Mouse (Mus musculus) midbrain, embryonic 10.5 days (tissue): Measurements from ENCODE around the gene Scnn1a. TPM values are rescaled to one million over a fixed set of nuclear protein-coding genes. Genes with fewer than 3 reads are reported as not detected.

Source experiments
- DNase-seq: peaks from one replicate; pipeline ENCODE4 v3.0.0-alpha.2; 2017; ENCODE audit warnings: low spot score
- H3K27ac ChIP-seq: fragments of 300-500 bp; sonication (generic); replicated peaks from 2 replicates; pipeline ENCODE4 v1.5.1; 2016; ENCODE audit warnings: mild to moderate bottlenecking
- H3K27me3 ChIP-seq: fragments of 300-500 bp; sonication (generic); 2 replicates; pipeline ENCODE4 v1.6.1; 2016; ENCODE audit warnings: low read depth, mild to moderate bottlenecking; ENCODE audit not compliant: poor library complexity, severe bottlenecking
- H3K36me3 ChIP-seq: fragments of 300-500 bp; sonication (generic); 2 replicates; pipeline ENCODE4 v1.6.1; 2016; ENCODE audit warnings: mild to moderate bottlenecking, moderate library complexity
- H3K4me1 ChIP-seq: fragments of 300-500 bp; sonication (generic); 2 replicates; pipeline ENCODE4 v1.6.1; 2016
- H3K4me3 ChIP-seq: fragments of 300-500 bp; sonication (generic); 2 replicates; pipeline ENCODE4 v1.5.1; 2016; ENCODE audit warnings: mild to moderate bottlenecking, moderate library complexity
- H3K9me3 ChIP-seq: fragments of 300-500 bp; sonication (generic); replicated peaks from 2 replicates; pipeline ENCODE4 v1.6.1; 2016; ENCODE audit warnings: mild to moderate bottlenecking
- WGBS: fragments of 180-500 bp; shearing (Covaris S2); methylation state at CpG from one replicate; pipeline ENCODE4 v1.1.7; 2016; 5-methylcytosine and 5-hydroxymethylcytosine counted together
- polyA plus RNA-seq: library from polyadenylated mRNA; unstranded; fragments of >200 nt; fragmentation: Nextera tagmentation; extraction: Ambion mirVana; gene quantifications from 2 replicates; pipeline ENCODE4 v1.2.1, GENCODE M21; 2016

Scnn1a gene
- polyA plus RNA-seq, 1 experiment from 2014 or later, result 0.25 TPM

DNA sequence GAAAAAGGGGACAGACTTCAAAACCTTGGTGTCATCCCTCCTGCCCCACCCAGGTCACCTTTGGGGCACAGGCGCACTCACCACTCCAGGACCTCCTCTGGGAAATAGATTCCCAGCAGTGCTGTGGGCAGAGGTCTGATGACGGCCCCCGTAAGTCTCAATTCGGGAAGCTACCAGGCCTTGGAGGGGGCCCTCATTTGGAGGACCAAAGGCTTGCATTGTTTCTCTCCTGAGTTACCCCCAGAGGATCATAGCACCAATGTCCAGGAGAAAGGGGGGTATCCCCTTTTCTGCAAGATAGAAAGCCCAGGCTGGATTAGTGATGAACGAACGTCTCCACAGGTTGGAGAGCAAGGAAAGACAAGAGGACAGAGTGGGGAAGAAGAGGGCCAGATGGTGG lies 58.2 kb downstream of the Scnn1a start:
- no peaks in the 10 kb centered on the region for H3K9me3 ChIP-seq
- H3K27me3 ChIP-seq, result peaks cover 86% of the 10 kb centered on the region
- H3K36me3 ChIP-seq, result no peaks in the 10 kb centered on the region
- H3K4me3 ChIP-seq, result peak overlapping the region; percentile 35
- H3K27ac ChIP-seq, result no peak overlapping the region
- peaks cover 37% of the 10 kb centered on the region for H3K4me1 ChIP-seq
- DNase-seq, result no peak
- 17% methylated on average over 6 of the region's 6 CpGs for WGBS

DNA sequence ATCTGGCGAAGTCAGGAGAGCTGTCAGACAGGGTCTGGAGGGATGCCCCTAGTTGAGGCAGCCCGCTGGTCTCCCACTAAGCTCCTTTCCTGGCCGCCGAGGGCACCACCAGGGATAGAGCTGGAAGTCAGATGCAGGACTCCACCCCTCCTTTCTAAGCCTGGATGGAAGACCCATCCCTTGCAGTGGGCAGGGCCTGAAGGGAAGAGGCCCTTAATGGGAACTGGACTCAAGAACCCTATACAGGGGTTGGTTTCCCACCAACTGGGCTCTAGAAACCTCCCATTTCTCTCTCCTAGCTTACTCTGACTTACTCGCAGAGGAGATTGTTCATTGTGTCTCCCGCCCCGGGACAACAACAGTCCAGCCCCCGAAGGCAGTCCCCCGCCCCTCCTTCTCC lies 59.3 kb downstream of the Scnn1a start:
- Histone ChIP-seq H3K36me3 (no peaks in the 10 kb centered on the region), H3K27me3 (peaks cover 83% of the 10 kb centered on the region), H3K9me3 (no peaks in the 10 kb centered on the region), H3K4me1 (peaks cover 41% of the 10 kb centered on the region), H3K4me3 (peak overlapping the region; percentile 45), H3K27ac (no peak overlapping the region)
- no peak for DNase-seq
- 5% methylated on average over 9 of the region's 9 CpGs for WGBS

DNA sequence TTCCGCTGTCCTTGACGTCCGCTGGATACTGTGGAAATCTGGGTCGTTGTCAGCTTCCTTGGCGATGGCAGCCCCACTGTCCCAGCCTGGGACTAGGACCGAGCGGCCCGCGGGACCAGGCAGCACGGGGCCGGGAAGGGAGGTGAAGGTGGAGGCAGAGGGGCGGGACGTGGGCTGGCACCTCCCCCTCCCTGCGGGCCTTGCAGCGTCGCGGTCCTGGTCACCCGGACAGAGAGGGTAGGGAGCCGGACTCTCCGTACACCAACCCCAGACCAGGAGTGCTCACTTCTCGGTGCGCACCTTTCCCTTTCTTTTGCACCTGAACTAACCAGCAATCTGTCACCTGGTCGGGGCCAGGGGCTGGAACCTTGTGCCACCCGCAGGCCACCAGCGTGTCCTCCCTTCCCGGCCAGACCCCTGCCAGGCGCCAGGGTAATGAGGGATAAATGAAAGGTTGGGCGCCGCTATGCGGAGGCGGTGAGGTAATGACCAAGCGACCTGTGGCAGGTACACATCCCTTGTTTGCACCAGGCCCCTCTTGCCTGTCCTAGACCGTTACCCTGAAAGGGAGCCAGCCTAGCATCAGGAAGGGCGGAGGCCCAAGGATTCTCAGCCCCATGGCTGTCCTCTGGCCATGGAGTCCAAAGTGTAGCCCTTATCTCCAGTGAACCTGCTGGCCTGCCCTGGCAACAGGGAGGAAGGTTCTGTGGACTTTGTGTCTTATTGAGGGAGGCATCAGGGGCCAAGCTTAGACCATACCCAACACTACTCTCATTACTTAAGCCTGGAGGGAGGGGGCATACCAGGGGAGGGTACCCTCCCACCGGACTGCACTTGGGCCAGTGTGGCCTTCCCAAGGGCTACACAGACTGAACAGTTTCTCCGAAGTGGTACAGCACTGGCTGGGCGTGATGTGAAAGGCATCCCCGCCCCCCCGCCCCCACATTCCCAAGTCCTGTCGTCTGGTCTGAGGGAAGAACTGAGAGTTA lies 60.2 kb downstream of the Scnn1a start, which contains the start of gene Plekhg6:
Gene Plekhg6 (minus strand): TSS at position 422 of the 989 bp plus-strand sequence.
- DNase-seq, result no peak
- no peaks in the 10 kb centered on the region for H3K36me3 ChIP-seq
- H3K4me1 ChIP-seq, result peaks cover 46% of the 10 kb centered on the region
- 9% methylated on average over 40 of the region's 40 CpGs for WGBS
- peak within 1 kb of the TSS; percentile 45 for H3K4me3 ChIP-seq
- H3K27ac ChIP-seq, result no peak within 1 kb of the TSS
- H3K9me3 ChIP-seq, result no peaks in the 10 kb centered on the region
- peaks cover 76% of the 10 kb centered on the region for H3K27me3 ChIP-seq

DNA sequence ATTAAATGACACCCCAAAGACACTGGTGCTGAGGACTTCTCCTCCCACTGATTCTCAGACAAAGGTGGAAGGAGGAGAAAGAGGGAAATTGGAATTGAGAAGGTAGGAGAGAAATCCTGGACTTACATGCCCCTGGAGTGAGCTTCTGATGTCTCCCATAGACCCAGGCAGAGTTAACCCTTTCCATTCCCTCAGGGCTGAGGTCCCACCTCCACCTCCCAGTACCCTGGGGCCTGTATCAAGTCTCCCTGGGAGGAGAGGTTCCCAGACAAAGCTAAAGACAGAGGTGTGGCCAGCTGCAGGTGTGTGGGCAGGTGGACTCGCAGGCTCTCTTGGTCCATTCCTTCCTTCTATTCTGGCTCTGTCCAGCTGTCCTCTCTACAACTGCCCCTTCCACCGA lies 61.6 kb downstream of the Scnn1a start:
- no peak for DNase-seq
- WGBS, result 69% methylated on average over 2 of the region's 2 CpGs
- H3K27ac ChIP-seq, result no peak overlapping the region

DNA sequence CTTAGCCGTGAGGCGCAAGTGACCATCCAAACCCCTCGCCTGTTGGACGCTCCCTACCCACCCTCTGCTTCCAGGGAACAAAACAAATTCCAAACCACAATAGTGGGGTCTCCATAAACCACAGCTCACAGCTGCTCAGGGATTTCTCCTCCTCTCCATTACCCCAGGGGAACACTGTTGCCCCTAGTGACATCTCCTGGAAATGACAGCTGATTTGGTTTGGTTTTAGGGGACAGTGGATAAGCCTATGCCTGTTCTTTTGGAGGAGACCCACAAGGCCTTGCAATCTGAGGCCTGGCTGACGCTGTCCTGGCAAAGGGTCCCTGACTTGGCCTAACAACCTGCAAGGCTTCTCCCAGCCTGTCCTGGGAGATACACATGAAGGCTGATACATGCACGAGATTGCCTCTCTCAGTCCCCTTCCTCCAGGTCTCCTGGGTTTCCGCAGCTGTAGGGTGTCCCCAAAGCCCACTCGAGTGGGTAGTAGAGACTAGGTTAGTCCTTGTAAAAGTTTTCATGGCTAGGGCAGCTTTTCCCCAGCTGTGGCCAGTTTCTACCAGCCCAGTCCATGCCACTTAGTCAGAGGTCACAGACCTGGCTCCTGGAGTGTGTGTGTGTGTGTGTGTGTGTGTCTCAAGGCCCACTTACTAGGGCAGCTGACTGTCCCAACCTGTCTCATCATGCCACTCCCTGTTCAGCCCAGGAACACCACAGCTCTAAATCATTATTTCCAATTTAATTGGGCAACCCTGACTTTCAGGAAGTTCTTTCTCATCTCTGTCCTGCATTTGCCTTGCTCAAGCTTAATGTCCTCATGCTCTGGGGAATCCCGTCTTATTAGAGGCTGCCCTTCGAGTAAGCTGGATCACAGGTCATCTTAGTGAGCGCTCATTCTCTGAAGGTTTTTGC lies 64.9 kb downstream of the Scnn1a start:
- Histone ChIP-seq H3K27ac (no peak overlapping the region; the same call in 1 of the 2 replicates), H3K4me1 (peaks cover 15% of the 10 kb centered on the region), H3K4me3 (no peak overlapping the region), H3K9me3 (no peaks in the 10 kb centered on the region), H3K36me3 (no peaks in the 10 kb centered on the region), H3K27me3 (peaks cover 31% of the 10 kb centered on the region)
- no peak for DNase-seq
- WGBS, result 65% methylated on average over 11 of the region's 11 CpGs

More for the DNA sequence above, 61.6 kb downstream of the Scnn1a start:
- Histone ChIP-seq H3K27me3 (peaks cover 64% of the 10 kb centered on the region), H3K36me3 (no peaks in the 10 kb centered on the region), H3K4me3 (no peak overlapping the region), H3K4me1 (peaks cover 45% of the 10 kb centered on the region), H3K9me3 (no peaks in the 10 kb centered on the region)

DNA sequence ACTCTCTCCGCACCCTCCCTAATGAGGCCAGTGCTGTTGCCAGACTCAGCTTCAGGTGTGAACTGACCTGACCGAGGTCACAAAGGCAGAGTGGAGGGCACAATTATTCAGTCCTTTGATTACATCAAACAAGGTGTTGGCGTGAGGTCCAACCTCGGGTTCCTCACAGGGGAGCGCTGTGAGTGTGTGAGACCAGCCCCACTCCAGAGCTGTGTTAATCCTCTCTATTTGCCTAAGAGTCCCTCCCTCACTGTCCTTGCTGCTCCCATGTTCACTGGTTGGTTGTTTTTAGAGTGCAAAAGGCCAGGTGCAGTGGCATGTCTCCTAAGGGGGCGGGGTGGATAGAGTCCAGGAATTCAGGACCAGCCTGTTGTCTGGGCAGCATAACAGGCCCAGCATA lies 65.6 kb downstream of the Scnn1a start:
- no peaks in the 10 kb centered on the region for H3K9me3 ChIP-seq
- DNase-seq, result no peak
- H3K27ac ChIP-seq, result no peak overlapping the region
- no peak overlapping the region for H3K4me3 ChIP-seq
- whole genome bisulfite sequencing, result 81% methylated on average over 6 of the region's 6 CpGs
- H3K36me3 ChIP-seq, result no peaks in the 10 kb centered on the region
- H3K4me1 ChIP-seq, result peaks cover 10% of the 10 kb centered on the region; the same call in 1 of the 2 replicates
- H3K27me3 ChIP-seq, result peaks cover 23% of the 10 kb centered on the region

DNA sequence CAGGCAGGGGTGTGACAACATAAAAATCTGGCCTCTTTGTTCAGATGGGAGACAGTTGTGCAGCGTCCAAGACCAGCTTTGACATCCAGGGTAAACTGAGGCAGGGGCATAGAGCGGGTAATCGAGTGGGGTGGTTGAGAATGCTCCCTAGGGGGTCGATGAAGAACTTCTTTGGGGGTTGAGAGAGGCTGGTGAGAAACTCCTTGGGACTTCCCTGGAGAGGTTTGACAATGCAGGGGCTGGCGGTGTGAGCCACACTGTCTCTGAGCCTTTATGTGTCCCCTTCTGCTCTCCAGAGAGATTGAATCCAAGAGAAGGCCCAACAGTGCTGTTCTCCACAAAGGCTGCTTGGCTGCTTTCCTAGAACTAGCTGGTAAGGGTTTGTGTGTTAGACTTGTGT lies 69.4 kb downstream of the Scnn1a start:
- 90% methylated on average over 5 of the region's 5 CpGs for WGBS
- Histone ChIP-seq H3K4me3 (no peak overlapping the region), H3K27ac (no peak overlapping the region), H3K4me1 (peaks cover 5% of the 10 kb centered on the region; the same call in 1 of the 2 replicates), H3K9me3 (no peaks in the 10 kb centered on the region), H3K36me3 (no peaks in the 10 kb centered on the region), H3K27me3 (no peaks in the 10 kb centered on the region)
- DNase-seq, result no peak

Other genes with a start within 250 kb of the Scnn1a start
- gene Chd4, start 224.7 kb upstream of the Scnn1a start, polyA plus RNA-seq, result 90.7 and 103 TPM in 2 replicates
- gene Nop2, start 188.8 kb upstream of the Scnn1a start, polyA plus RNA-seq, result 72.6 and 86.4 TPM in 2 replicates
- 12.7 and 15.1 TPM in 2 replicates for gene Iffo1, start 175.4 kb upstream of the Scnn1a start, polyA plus RNA-seq
- gene Gapdh, start 154.2 kb upstream of the Scnn1a start, polyA plus RNA-seq, result 2,729 and 3,222 TPM in 2 replicates
- 236 and 246 TPM in 2 replicates for gene Ncapd2, start 129.0 kb upstream of the Scnn1a start, polyA plus RNA-seq
- gene Mrpl51, start 128.9 kb upstream of the Scnn1a start, polyA plus RNA-seq, result 211 and 231 TPM in 2 replicates
- gene Vamp1, start 105.1 kb upstream of the Scnn1a start, polyA plus RNA-seq, result 4.2 and 5.1 TPM in 2 replicates
- gene Tapbpl, start 88.8 kb upstream of the Scnn1a start, polyA plus RNA-seq, result 1.5 and 2.0 TPM in 2 replicates
- gene Cd27, start 83.6 kb upstream of the Scnn1a start, polyA plus RNA-seq, result 2.1 and 2.2 TPM in 2 replicates
- 0.11 TPM in 1 of 2 replicates, not detected in the other for gene Tuba3a, start 34.6 kb upstream of the Scnn1a start, polyA plus RNA-seq
- 21.2 and 23.5 TPM in 2 replicates for gene Ltbr, start 6.8 kb upstream of the Scnn1a start, polyA plus RNA-seq
- gene Tnfrsf1a, start 28.7 kb downstream of the Scnn1a start, polyA plus RNA-seq, result 21.7 and 24.5 TPM in 2 replicates
- gene Plekhg6, start 60.1 kb downstream of the Scnn1a start, polyA plus RNA-seq, result 0.12 and 0.15 TPM in 2 replicates
- gene Cd9, start 174.1 kb downstream of the Scnn1a start, polyA plus RNA-seq, result 32.9 and 36.3 TPM in 2 replicates
- 5.8 and 10.1 TPM in 2 replicates for gene Vwf, start 226.1 kb downstream of the Scnn1a start, polyA plus RNA-seq